Mouse (Mus musculus) stomach, postnatal 0 days (tissue): Measurements from ENCODE around the gene Dmp1.

Experiments
- CTCF ChIP-seq: IDR thresholded peaks from 2 replicates; pipeline ENCODE4 v1.5.1; 2016; ENCODE audit warnings: antibody characterized with exemption, low read depth, mild to moderate bottlenecking, moderate library complexity
- EP300 ChIP-seq: optimal IDR thresholded peaks from 2 replicates; pipeline ENCODE3; 2016; ENCODE audit warnings: antibody characterized with exemption

DNA sequence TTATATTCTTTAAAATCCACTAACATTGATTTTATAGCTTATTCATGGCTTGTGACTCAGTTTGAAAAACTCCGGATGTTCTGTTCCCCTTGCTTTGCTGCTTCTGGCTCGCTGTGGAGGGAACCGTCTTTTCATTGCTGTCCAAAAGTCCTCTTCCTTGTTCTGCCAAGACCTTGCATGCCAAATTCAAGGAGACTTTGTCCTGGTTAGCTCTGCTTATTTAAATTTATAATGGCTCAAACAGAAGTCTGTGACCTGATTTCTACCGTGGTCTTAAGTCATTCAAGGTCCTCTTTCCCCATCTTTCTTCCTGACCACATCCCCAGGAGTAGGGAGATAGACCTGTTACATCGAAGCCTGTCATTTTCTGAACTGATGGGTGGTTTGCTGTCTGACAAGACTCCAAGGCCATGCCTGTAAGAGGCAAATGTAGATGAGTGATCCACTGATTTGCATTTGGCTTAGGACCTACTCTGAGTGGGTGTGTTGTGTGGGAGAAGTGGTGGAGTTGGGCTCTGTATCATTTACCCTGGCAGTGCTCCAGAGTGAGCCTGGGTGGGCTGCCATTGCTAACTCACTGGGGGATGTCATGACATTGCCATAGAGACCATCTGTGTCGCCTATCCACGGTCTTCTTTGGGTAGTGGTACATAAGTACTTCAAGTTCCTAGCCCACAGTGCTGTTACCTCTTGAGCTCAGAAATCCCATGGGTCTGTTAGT lies 43.9 kb upstream of the Dmp1 start:
- TF ChIP-seq CTCF = no peak
- no peak for TF ChIP-seq EP300
